Mouse (Mus musculus): Measurements from ENCODE around the gene Rps19bp1.

Gene Rps19bp1

DNA sequence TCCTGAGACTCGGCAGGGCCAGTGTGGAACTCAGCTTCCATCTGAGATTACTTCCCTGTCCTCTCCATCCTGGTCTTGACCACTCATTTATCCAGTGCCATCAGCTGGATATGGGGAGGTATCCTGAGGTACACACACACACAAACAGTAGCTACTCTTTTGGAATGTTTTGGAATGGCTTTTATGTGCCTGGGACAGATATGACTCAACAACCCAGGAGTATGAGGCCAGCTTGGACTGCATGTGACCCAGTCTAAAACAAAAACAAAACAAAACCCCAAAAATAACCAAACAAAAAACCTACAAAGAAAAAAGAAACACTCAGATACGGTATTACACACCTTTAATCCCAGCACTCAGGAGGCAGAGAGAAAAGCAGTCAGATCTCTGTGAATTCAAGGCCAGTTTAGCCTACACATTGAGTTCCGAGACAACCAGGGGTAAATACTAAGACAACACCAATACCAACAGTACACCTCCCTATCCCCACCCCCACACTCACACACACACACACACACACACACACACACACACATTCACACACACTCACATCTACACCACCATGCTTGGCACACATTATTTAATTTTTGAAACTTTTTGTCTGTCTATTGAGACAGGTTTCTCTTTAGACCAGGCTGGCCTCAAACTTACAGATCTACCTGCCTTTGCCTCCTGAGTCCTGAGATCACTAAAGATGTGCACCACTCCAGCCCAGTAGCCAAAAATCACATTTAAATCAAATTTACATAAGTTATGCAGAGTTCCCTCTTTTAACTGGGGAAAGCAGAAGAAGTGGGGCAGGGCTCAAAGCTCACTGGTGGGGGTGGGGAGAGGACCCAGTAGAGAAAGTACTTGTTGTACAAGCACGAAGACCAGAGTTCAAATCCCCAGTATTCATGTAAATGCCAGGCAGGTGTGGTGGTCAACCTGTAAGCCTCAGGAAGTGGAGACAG is 44.1 kb downstream of the Rps19bp1 start:
- no peak for DNase-seq (ENCODE audit: low spot score in 2 of 2)

DNA sequence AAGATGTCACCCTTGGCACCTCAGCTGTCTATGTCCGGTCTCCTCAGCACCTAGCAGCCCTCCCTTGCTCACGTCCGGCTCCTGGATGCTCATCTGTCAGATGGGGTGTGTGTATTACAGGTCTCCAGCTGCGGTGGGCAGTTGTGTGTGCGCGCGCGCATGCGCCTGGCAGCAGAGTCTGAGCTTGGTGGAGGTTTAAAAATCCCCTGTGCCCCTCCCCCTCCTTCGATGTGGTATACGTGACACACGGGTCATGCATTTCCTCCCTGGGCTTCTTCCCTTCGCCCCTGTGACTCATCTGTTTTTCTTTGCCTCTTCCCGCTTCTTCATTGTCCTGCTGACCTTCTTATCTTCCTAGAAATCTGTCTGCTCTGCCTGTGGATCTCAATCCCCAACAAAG is 44.9 kb downstream of the Rps19bp1 start:
- DNase-seq (ENCODE audit: low spot score in 2 of 2): no peak

DNA sequence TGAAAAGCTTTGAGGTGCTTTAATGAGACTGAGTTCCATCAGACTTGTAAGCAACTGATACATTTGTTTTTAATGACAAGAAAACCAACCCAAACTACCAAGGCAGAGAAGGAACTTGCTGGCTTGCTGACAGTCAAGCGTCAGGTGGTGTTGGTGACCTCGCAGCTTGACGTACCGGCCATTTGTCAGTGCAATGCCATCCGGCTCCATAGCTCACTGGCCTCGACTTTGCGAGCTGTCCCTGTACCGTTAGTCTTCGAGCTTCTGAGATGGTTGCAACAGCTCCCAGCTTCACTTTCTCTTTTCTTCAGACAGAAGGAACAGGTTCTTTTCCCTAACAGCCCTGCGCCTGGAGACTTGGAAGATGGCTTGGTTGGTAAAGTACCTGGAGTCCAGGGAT is 46.6 kb downstream of the Rps19bp1 start:
- DNase-seq (ENCODE audit: low spot score in 2 of 2): no peak

DNA sequence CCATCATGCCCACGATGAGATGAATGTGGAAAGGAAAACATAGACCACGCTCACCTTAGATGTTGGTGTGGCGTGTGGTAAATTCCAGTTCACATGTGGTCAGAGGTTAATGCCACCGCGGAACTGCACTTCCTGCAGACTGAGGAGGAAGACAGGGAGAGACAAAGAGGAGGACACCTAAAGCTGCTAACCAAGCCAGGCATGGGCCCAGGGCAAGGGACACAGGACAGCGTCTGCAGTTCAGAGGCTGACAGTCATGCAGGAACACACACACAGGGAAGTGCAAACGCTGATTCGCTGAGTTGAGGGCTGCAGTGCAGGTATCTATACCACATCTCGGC is 47.7 kb downstream of the Rps19bp1 start:
- no peak for DNase-seq (ENCODE audit: low spot score in 2 of 2)

DNA sequence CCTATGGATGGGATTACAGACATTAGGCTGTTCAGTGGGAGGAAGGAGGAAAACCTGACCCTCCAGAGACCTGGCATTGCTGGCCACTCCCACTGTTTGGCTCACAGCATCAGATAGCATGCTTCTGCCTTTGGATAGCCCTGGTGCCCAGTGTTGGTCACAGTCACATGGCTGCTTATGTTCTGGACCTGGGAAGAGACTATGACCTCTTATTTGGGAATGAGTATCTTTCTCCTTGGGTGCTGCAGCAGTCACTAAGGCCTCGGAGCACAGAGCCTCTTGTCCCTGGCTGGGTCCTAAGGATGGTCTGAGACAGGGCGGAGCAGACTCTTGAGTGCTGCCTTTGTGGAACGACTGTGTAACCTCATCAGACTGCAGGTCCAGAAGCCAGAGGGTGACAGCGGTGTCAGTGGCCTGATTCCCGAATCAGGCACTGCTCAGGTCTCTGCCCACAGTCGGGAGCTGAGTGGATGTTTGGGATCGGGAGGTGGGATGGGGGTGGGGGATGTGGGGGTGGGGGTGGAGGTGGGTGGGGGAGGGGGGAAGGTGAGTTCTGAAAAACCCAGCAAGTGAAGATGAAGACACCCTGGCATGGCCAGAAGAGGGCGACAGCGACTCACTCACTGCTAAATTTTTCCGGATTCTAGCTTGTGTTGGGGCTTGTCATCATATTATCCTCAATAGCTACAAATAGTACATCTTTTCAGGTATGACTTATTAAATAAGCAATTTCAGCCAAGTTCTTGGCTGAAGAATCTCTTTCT is 48.2 kb downstream of the Rps19bp1 start:
- DNase-seq (ENCODE audit: low spot score in 2 of 2): no peak

DNA sequence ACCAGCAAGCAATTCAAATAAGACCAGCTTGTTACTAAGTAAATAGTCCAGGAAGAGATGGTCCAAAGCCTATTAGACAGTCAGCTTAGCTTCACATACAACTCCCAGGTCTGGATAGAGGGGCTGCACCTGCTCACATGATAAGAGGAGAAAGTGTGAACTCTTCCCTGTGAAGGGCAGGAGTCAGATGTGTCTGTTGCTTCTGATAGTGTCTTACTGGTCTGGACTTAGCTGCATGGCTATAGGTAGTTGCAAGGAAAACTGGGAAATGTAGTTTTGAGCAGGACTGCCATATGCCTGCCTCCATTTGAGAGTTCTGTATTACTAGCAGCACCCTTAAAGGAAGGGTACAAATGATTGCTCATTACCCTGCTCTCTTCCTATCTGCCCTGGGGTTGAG is 50.4 kb downstream of the Rps19bp1 start:
- DNase-seq (ENCODE audit: low spot score in 2 of 2): no peak
